Mouse (Mus musculus) thymus, adult 2 months (tissue): ENCODE measurements at regions not wholly inside any gene's neighbourhood (a gene's known extent, or its start where the extent isn't known, plus 50 kb on each side); places are given as distances from the start of the nearest gene placed in this dataset.

Source experiments
- CTCF ChIP-seq: fragments of 200-500 bp; IDR thresholded peaks from 2 replicates; pipeline ENCODE4 v1.5.1; 2012; ENCODE audit warnings: mild to moderate bottlenecking, control low read depth, low read length, moderate library complexity, borderline replicate concordance; ENCODE audit not compliant: control insufficient read depth, poor library complexity, insufficient read depth; ENCODE audit errors: extremely low read depth
- POLR2A ChIP-seq: fragments of 200-500 bp; IDR thresholded peaks from 2 replicates; pipeline ENCODE4 v1.6.1; 2012; ENCODE audit warnings: mild to moderate bottlenecking, low read length, control low read depth, moderate library complexity; ENCODE audit not compliant: control insufficient read depth, poor library complexity, insufficient read depth; ENCODE audit errors: extremely low read depth

DNA sequence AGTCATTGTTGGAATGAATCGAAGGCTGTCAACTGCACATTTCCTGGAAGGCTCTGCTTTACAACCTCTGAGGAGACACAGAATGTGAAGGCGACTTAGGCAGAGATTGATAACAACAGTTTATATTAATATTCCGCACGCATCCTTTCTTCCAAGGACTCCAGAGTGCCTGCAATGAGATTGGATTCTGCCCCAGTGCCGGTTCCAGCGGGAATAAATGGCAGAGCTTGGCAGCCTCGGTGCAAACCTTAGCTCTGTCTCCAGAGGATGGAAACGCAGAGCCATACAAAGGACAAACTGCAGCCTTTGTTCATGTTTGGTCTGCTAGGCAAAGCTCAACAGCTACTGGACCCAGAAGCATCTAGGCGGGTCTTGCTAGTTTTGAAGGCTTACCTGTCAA is 288.8 kb downstream of the Rnf144a start:
- no peak for TF ChIP-seq CTCF
- no peak for TF ChIP-seq POLR2A
